Mouse (Mus musculus): ENCODE measurements around the gene Cplx1. TPM values are rescaled to one million over a fixed set of nuclear protein-coding genes. Genes with fewer than 3 reads are reported as not detected.
A peak's percentile ranks its signal among the peaks of the same experiment; 100 is the strongest.

The Cplx1 gene
- total RNA-seq (2014; rRNA removed) (95.6 and 118 TPM in 2 replicates), polyA plus RNA-seq (2015; fragmentation: Nextera tagmentation; extraction: Ambion mirVana) (257 and 267 TPM in 2 replicates)

GRCm38 (mm10) chr5:108549489-108550206, at the start of gene Cplx1:
Cplx1 (minus strand) TSS chr5:108550024.
- peak; percentile 88 for DNase-seq (ENCODE audit: low spot score)
- Histone ChIP-seq H3K4me3 (ENCODE audit: low read length) (peak within 1 kb of the TSS; percentile 48), H3K4me2 (ENCODE audit: low read depth, low read length) (peak within 1 kb of the TSS; percentile 78), H3K27ac (peak within 1 kb of the TSS; percentile 90), H3K27me3 (ENCODE audit: insufficient read depth, low read length) (no peaks in the 10 kb centered on the region), H3K4me1 (ENCODE audit: insufficient read depth, low read length) (peaks cover 6% of the 10 kb centered on the region; the same call in 1 of the 2 replicates), H3K9me3 (ENCODE audit: low read length) (no peaks in the 10 kb centered on the region), H3K9ac (replicated peaks; ENCODE audit: low read length) (peak within 1 kb of the TSS; percentile 72), H3K36me3 (ENCODE audit: insufficient read depth, low read length) (0 out of 2 replicates have a peak, but pooled peaks cover 5% of the 10 kb centered on the region)
- ATAC-seq, result peak; percentile 93
- WGBS, result under 1% methylated on average over 54 of the region's 56 CpGs
- no peak for TF ChIP-seq CTCF (IDR thresholded peaks at IDR 0.05; ENCODE audit: low read depth)

GRCm38 (mm10) chr5:108581361-108581891, 31.6 kb upstream of the Cplx1 start:
- TF ChIP-seq CTCF (IDR thresholded peaks at IDR 0.05; ENCODE audit: low read depth), result no peak
- Histone ChIP-seq H3K9ac (replicated peaks; ENCODE audit: low read length) (no peak overlapping the region), H3K9me3 (ENCODE audit: low read length) (no peaks in the 10 kb centered on the region), H3K4me1 (ENCODE audit: insufficient read depth, low read length) (no peaks in the 10 kb centered on the region), H3K36me3 (ENCODE audit: insufficient read depth, low read length) (peaks cover 64% of the 10 kb centered on the region), H3K27ac (peak overlapping the region; percentile 56; the same call in 1 of the 2 replicates), H3K27me3 (ENCODE audit: insufficient read depth, low read length) (no peaks in the 10 kb centered on the region), H3K4me2 (ENCODE audit: low read depth, low read length) (no peak overlapping the region), H3K4me3 (ENCODE audit: low read length) (no peak overlapping the region)
- 68% methylated on average over 3 of the region's 3 CpGs for WGBS
- ATAC-seq (peak; percentile 92), DNase-seq (ENCODE audit: low spot score) (peak; percentile 60)

- Histone ChIP-seq H3K4me3 (ENCODE audit: low read length) (no peak overlapping the region), H3K4me1 (ENCODE audit: insufficient read depth, low read length) (no peaks in the 10 kb centered on the region), H3K27me3 (ENCODE audit: insufficient read depth, low read length) (no peaks in the 10 kb centered on the region), H3K9ac (replicated peaks; ENCODE audit: low read length) (no peak overlapping the region), H3K4me2 (ENCODE audit: low read depth, low read length) (no peak overlapping the region), H3K36me3 (ENCODE audit: insufficient read depth, low read length) (peaks cover 73% of the 10 kb centered on the region), H3K27ac (no peak overlapping the region), H3K9me3 (ENCODE audit: low read length) (no peaks in the 10 kb centered on the region)
- DNase-seq (ENCODE audit: low spot score) (no peak), ATAC-seq (no peak)
- no peak for TF ChIP-seq CTCF (IDR thresholded peaks at IDR 0.05; ENCODE audit: low read depth)
- WGBS, result 95% methylated on average over 6 of the region's 6 CpGs
Measured at GRCm38 (mm10) chr5:108573054-108573453, 23.2 kb upstream of the Cplx1 start.

GRCm38 (mm10) chr5:108570991-108571390, 21.2 kb upstream of the Cplx1 start:
- peaks cover 72% of the 10 kb centered on the region for H3K36me3 ChIP-seq (ENCODE audit: insufficient read depth, low read length)
- no peak overlapping the region for H3K9ac ChIP-seq (replicated peaks; ENCODE audit: low read length)
- H3K9me3 ChIP-seq (ENCODE audit: low read length), result no peaks in the 10 kb centered on the region
- ATAC-seq (no peak), DNase-seq (ENCODE audit: low spot score) (no peak)
- H3K4me2 ChIP-seq (ENCODE audit: low read depth, low read length), result no peak overlapping the region
- no peak overlapping the region for H3K27ac ChIP-seq
- no peak overlapping the region for H3K4me3 ChIP-seq (ENCODE audit: low read length)
- no peaks in the 10 kb centered on the region for H3K27me3 ChIP-seq (ENCODE audit: insufficient read depth, low read length)
- WGBS, result 68% methylated on average over 1 of the region's 1 CpGs
- H3K4me1 ChIP-seq (ENCODE audit: insufficient read depth, low read length), result no peaks in the 10 kb centered on the region
- no peak for TF ChIP-seq CTCF (IDR thresholded peaks at IDR 0.05; ENCODE audit: low read depth)

GRCm38 (mm10) chr5:108567104-108567503, 17.3 kb upstream of the Cplx1 start:
- no peaks in the 10 kb centered on the region for H3K27me3 ChIP-seq (ENCODE audit: insufficient read depth, low read length)
- 90% methylated on average over 2 of the region's 2 CpGs for WGBS
- DNase-seq (ENCODE audit: low spot score), result no peak
- H3K9ac ChIP-seq (replicated peaks; ENCODE audit: low read length), result no peak overlapping the region
- no peak overlapping the region for H3K4me2 ChIP-seq (ENCODE audit: low read depth, low read length)
- no peak overlapping the region for H3K4me3 ChIP-seq (ENCODE audit: low read length)
- no peaks in the 10 kb centered on the region for H3K4me1 ChIP-seq (ENCODE audit: insufficient read depth, low read length)
- TF ChIP-seq CTCF (IDR thresholded peaks at IDR 0.05; ENCODE audit: low read depth), result no peak
- no peak for ATAC-seq
- H3K36me3 ChIP-seq (ENCODE audit: insufficient read depth, low read length), result peaks cover 47% of the 10 kb centered on the region
- H3K9me3 ChIP-seq (ENCODE audit: low read length), result no peaks in the 10 kb centered on the region
- H3K27ac ChIP-seq, result no peak overlapping the region

- TF ChIP-seq CTCF (IDR thresholded peaks at IDR 0.05; ENCODE audit: low read depth), result no peak
- ATAC-seq, result no peak
- Histone ChIP-seq H3K27me3 (ENCODE audit: insufficient read depth, low read length) (no peaks in the 10 kb centered on the region), H3K4me3 (ENCODE audit: low read length) (no peak overlapping the region), H3K4me2 (ENCODE audit: low read depth, low read length) (no peak overlapping the region), H3K4me1 (ENCODE audit: insufficient read depth, low read length) (no peaks in the 10 kb centered on the region), H3K27ac (no peak overlapping the region), H3K9me3 (ENCODE audit: low read length) (no peaks in the 10 kb centered on the region), H3K36me3 (ENCODE audit: insufficient read depth, low read length) (peaks cover 41% of the 10 kb centered on the region), H3K9ac (replicated peaks; ENCODE audit: low read length) (no peak overlapping the region)
- no peak for DNase-seq (ENCODE audit: low spot score)
- 95% methylated on average over 4 of the region's 4 CpGs for WGBS
Measured at GRCm38 (mm10) chr5:108566523-108566922, 16.7 kb upstream of the Cplx1 start.

- Histone ChIP-seq H3K27me3 (ENCODE audit: insufficient read depth, low read length) (no peaks in the 10 kb centered on the region), H3K4me3 (ENCODE audit: low read length) (no peak overlapping the region), H3K36me3 (ENCODE audit: insufficient read depth, low read length) (peaks cover 30% of the 10 kb centered on the region), H3K9me3 (ENCODE audit: low read length) (no peaks in the 10 kb centered on the region), H3K27ac (no peak overlapping the region), H3K4me1 (ENCODE audit: insufficient read depth, low read length) (no peaks in the 10 kb centered on the region), H3K4me2 (ENCODE audit: low read depth, low read length) (no peak overlapping the region), H3K9ac (replicated peaks; ENCODE audit: low read length) (no peak overlapping the region)
- DNase-seq (ENCODE audit: low spot score) (no peak), ATAC-seq (no peak)
- 95% methylated on average over 2 of the region's 2 CpGs for WGBS
- no peak for TF ChIP-seq CTCF (IDR thresholded peaks at IDR 0.05; ENCODE audit: low read depth)
Measured at GRCm38 (mm10) chr5:108565381-108565780, 15.6 kb upstream of the Cplx1 start.
